Mouse (Mus musculus): ENCODE measurements around the gene Ets2. TPM values are rescaled to one million over a fixed set of nuclear protein-coding genes. Genes with fewer than 3 reads are reported as not detected.
"Not testable (repeated sequence)": the region's sequence is repeated elsewhere in the genome, so short reads cannot be mapped to it uniquely, and the experiment has no call there.

Ets2 gene
- polyA plus RNA-seq, 1 experiment from 2014 or later: 13.5 TPM

- Histone ChIP-seq H3K4me2 (ENCODE audit: low read depth, low read length) (peak overlapping the region; percentile 45; the same call in 1 of the 2 replicates), H3K4me1 (ENCODE audit: insufficient read depth) (peaks cover 24% of the 10 kb centered on the region), H3K4me3 (ENCODE audit: low read depth, low read length) (no peak overlapping the region), H3K9me3 (ENCODE audit: low read length) (no peaks in the 10 kb centered on the region), H3K36me3 (replicated peaks; ENCODE audit: insufficient read depth, low read length) (peaks cover 48% of the 10 kb centered on the region), H3K27ac (ENCODE audit: low read depth) (peak overlapping the region; percentile 86), H3K27me3 (ENCODE audit: insufficient read depth, low read length) (no peaks in the 10 kb centered on the region), H3K9ac (replicated peaks) (no peak overlapping the region)
- ATAC-seq (no peak), DNase-seq (no peak)
- 71% methylated on average over 4 of the region's 4 CpGs for WGBS (ENCODE audit: insufficient replicate concordance)
- no peak for TF ChIP-seq EP300 (IDR thresholded peaks at IDR 0.05; ENCODE audit: low read depth)
- TF ChIP-seq CTCF (IDR thresholded peaks at IDR 0.05; ENCODE audit: low read depth): no peak
Measured at GRCm38 (mm10) chr16:95709175-95709574, 7.3 kb downstream of the Ets2 start.

GRCm38 (mm10) chr16:95710129-95710528, 8.3 kb downstream of the Ets2 start:
- ATAC-seq: no peak
- Histone ChIP-seq H3K4me3 (ENCODE audit: low read depth, low read length) (no peak overlapping the region), H3K9ac (replicated peaks) (no peak overlapping the region), H3K27me3 (ENCODE audit: insufficient read depth, low read length) (no peaks in the 10 kb centered on the region), H3K9me3 (ENCODE audit: low read length) (no peaks in the 10 kb centered on the region), H3K36me3 (replicated peaks; ENCODE audit: insufficient read depth, low read length) (peaks cover 58% of the 10 kb centered on the region), H3K27ac (ENCODE audit: low read depth) (no peak overlapping the region), H3K4me2 (ENCODE audit: low read depth, low read length) (no peak overlapping the region), H3K4me1 (ENCODE audit: insufficient read depth) (peaks cover 15% of the 10 kb centered on the region)
- no peak for DNase-seq
- WGBS (ENCODE audit: insufficient replicate concordance): 88% methylated on average over 6 of the region's 6 CpGs
- TF ChIP-seq CTCF (IDR thresholded peaks at IDR 0.05; ENCODE audit: low read depth) (no peak), EP300 (IDR thresholded peaks at IDR 0.05; ENCODE audit: low read depth) (no peak)

GRCm38 (mm10) chr16:95712121-95712520, 10.2 kb downstream of the Ets2 start:
- ATAC-seq: no peak
- H3K4me1 ChIP-seq (ENCODE audit: insufficient read depth): peaks cover 5% of the 10 kb centered on the region
- DNase-seq: no peak
- no peak overlapping the region for H3K4me2 ChIP-seq (ENCODE audit: low read depth, low read length)
- H3K9ac ChIP-seq (replicated peaks): no peak overlapping the region
- H3K9me3 ChIP-seq (ENCODE audit: low read length): no peaks in the 10 kb centered on the region
- WGBS (ENCODE audit: insufficient replicate concordance): 87% methylated on average over 10 of the region's 10 CpGs
- no peak overlapping the region for H3K4me3 ChIP-seq (ENCODE audit: low read depth, low read length)
- TF ChIP-seq CTCF (IDR thresholded peaks at IDR 0.05; ENCODE audit: low read depth) (no peak), EP300 (IDR thresholded peaks at IDR 0.05; ENCODE audit: low read depth) (no peak)
- no peak overlapping the region for H3K27ac ChIP-seq (ENCODE audit: low read depth)
- H3K36me3 ChIP-seq (replicated peaks; ENCODE audit: insufficient read depth, low read length): peaks cover 67% of the 10 kb centered on the region
- H3K27me3 ChIP-seq (ENCODE audit: insufficient read depth, low read length): no peaks in the 10 kb centered on the region

- H3K4me3 ChIP-seq (ENCODE audit: low read depth, low read length); H3K27ac ChIP-seq (ENCODE audit: low read depth); DNase-seq; H3K9me3 ChIP-seq (ENCODE audit: low read length); H3K4me2 ChIP-seq (ENCODE audit: low read depth, low read length); H3K4me1 ChIP-seq (ENCODE audit: insufficient read depth); H3K9ac ChIP-seq (replicated peaks); H3K27me3 ChIP-seq (ENCODE audit: insufficient read depth, low read length); ATAC-seq: not testable (repeated sequence)
- peaks cover 76% of the 10 kb centered on the region for H3K36me3 ChIP-seq (replicated peaks; ENCODE audit: insufficient read depth, low read length)
- WGBS (ENCODE audit: insufficient replicate concordance): 76% methylated on average over 2 of the region's 2 CpGs
Measured at GRCm38 (mm10) chr16:95713077-95713476, 11.2 kb downstream of the Ets2 start.

GRCm38 (mm10) chr16:95715026-95715425, 13.2 kb downstream of the Ets2 start:
- ATAC-seq: no peak
- Histone ChIP-seq H3K27me3 (ENCODE audit: insufficient read depth, low read length) (no peaks in the 10 kb centered on the region), H3K27ac (ENCODE audit: low read depth) (no peak overlapping the region), H3K4me2 (ENCODE audit: low read depth, low read length) (no peak overlapping the region), H3K36me3 (replicated peaks; ENCODE audit: insufficient read depth, low read length) (peaks cover 85% of the 10 kb centered on the region), H3K4me3 (ENCODE audit: low read depth, low read length) (no peak overlapping the region), H3K4me1 (ENCODE audit: insufficient read depth) (no peaks in the 10 kb centered on the region), H3K9me3 (ENCODE audit: low read length) (no peaks in the 10 kb centered on the region), H3K9ac (replicated peaks) (no peak overlapping the region)
- DNase-seq: no peak
- TF ChIP-seq EP300 (IDR thresholded peaks at IDR 0.05; ENCODE audit: low read depth): no peak
- TF ChIP-seq CTCF (IDR thresholded peaks at IDR 0.05; ENCODE audit: low read depth): no peak
- WGBS (ENCODE audit: insufficient replicate concordance): 84% methylated on average over 11 of the region's 11 CpGs

GRCm38 (mm10) chr16:95716061-95716706, 14.3 kb downstream of the Ets2 start:
- TF ChIP-seq EP300 (IDR thresholded peaks at IDR 0.05; ENCODE audit: low read depth) (no peak), CTCF (IDR thresholded peaks at IDR 0.05; ENCODE audit: low read depth) (no peak)
- no peak overlapping the region for H3K4me2 ChIP-seq (ENCODE audit: low read depth, low read length)
- 89% methylated on average over 12 of the region's 12 CpGs for WGBS (ENCODE audit: insufficient replicate concordance)
- ATAC-seq (no peak), DNase-seq (no peak)
- H3K36me3 ChIP-seq (replicated peaks; ENCODE audit: insufficient read depth, low read length): peaks cover 85% of the 10 kb centered on the region
- no peak overlapping the region for H3K9ac ChIP-seq (replicated peaks)
- no peaks in the 10 kb centered on the region for H3K27me3 ChIP-seq (ENCODE audit: insufficient read depth, low read length)
- no peaks in the 10 kb centered on the region for H3K4me1 ChIP-seq (ENCODE audit: insufficient read depth)
- no peak overlapping the region for H3K4me3 ChIP-seq (ENCODE audit: low read depth, low read length)
- H3K9me3 ChIP-seq (ENCODE audit: low read length): no peaks in the 10 kb centered on the region
- H3K27ac ChIP-seq (ENCODE audit: low read depth): no peak overlapping the region
